Mouse (Mus musculus): Measurements from ENCODE around the gene Gm21060. TPM values are rescaled to one million over a fixed set of nuclear protein-coding genes. Genes with fewer than 3 reads are reported as not detected.
"Not testable (repeated sequence)": the region's sequence is repeated elsewhere in the genome, so short reads cannot be mapped to it uniquely, and the experiment has no call there.

Gm21060 gene
- total RNA-seq, 1 experiment from 2014 or later: not detected

- not testable (repeated sequence) for ATAC-seq (replicated peaks in 1 of 2; ENCODE audit: insufficient read depth in 1 of 2, low FRiP score in 2 of 2, low TSS enrichment in 1 of 2, low read depth in 1 of 2, poor library complexity in 2 of 2, severe bottlenecking in 2 of 2)
Measured at GRCm38 (mm10) chr19:61247334-61247733, 49.5 kb downstream of the Gm21060 start.

Other genes starting within 250 kb of the Gm21060 start
- gene Zfp950, start 156.2 kb downstream of the Gm21060 start, total RNA-seq (2017): 54.3 and 57.2 TPM in 2 replicates
- gene Gm7102, start 120.8 kb downstream of the Gm21060 start, total RNA-seq (2017): 0.31 and 0.94 TPM in 2 replicates
- not detected in 2 replicates for gene Gm6020, start 113.2 kb downstream of the Gm21060 start, total RNA-seq (2017)
- 19.8 and 28.6 TPM in 2 replicates for gene Csf2ra, start 68.6 kb downstream of the Gm21060 start, total RNA-seq (2017)

Measured in hematopoietic stem cell, adult 5-6 weeks (primary cell).